Mouse (Mus musculus): ENCODE data around the gene Tnfsf11.

- TF ChIP-seq ZNF384 (IDR thresholded peaks at IDR 0.05; ENCODE audit: low read depth, low read length) (no peak), ZC3H11A (IDR thresholded peaks at IDR 0.05; ENCODE audit: borderline replicate concordance, low read depth, low read length) (no peak), CHD2 (IDR thresholded peaks at IDR 0.05; ENCODE audit: low read depth, low read length) (no peak), HCFC1 (IDR thresholded peaks at IDR 0.05; ENCODE audit: borderline replicate concordance, insufficient read depth, low read length) (no peak), MAFK (IDR thresholded peaks at IDR 0.05; ENCODE audit: insufficient read depth, low read depth, low read length) (no peak)
Measured at GRCm38 (mm10) chr14:78235296-78235695, 72.5 kb downstream of the Tnfsf11 start.
